Mouse (Mus musculus) B cell, adult 2 months (primary cell): ENCODE measurements around the gene Snap47.
A peak's percentile ranks its signal among the peaks of the same experiment; 100 is the strongest.
"Not testable (repeated sequence)": the region's sequence is repeated elsewhere in the genome, so short reads cannot be mapped to it uniquely, and the experiment has no call there.

ENCODE experiments used
- DNase-seq, 2 experiments: peaks; one replicate each; pipeline ENCODE4 v3.0.0; 2022

Gene Snap47

DNA sequence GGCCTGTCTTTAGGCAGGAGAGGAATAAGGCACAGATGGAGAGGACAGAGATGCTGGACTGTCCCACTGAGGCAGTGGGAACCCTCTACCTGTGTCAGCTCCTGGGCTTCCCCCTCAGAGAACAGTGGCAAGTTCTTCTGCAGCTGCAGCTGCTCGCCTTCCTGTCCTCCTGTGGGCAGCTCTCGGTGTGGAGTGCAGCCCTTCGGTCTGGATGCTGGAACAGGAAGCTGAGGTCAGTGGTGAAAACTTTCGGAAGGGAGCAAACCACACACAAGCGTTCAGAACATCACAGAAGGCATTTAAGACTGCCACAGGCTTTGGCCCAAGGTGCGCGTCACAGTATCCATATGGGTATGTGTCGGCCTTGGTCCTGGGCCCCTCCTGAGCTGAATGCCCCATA lies 29.6 kb downstream of the Snap47 start:
- no peak for DNase-seq

DNA sequence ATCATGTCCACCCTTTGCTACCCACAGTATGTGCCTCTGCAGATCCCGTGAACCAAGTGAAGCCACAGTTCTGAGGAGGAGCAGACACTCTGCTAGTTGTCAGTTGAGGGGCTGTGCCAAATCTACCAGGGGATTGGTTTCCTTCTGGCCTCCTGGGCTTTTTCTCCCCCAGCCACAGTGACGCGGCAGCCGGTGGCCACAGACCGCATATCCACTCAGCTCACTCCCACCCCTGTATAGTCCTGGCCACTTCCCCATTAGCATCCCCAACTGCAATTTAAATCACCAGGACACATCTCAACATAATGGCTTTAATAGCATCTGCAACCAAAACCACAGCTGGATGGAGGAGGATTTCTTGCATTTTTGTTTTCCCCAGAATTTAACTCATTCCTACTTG lies 32.3 kb downstream of the Snap47 start:
- DNase-seq, result peak; percentile 7 to 25

- DNase-seq, result no peak
Measured at GRCm38 (mm10) chr11:59412999-59413863, 37.8 kb downstream of the Snap47 start.

DNA sequence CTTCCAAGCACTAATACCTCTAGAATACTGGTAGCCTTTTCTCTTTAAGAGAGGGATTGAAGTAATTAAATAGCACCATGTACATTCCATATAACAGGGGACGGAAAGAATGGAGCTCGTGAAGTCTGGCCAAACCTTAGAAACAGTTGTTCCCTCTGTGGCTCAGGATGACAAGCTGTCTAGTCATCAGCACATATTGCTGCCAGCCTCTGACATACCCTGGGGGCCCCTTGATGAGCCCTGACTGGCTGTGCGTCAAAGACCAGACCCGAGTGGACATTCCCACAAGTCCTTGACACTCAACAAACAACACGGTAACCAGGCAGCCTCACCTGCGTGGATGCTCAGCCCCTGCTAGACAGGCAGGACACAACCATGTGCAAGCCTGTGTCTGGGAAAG lies 38.9 kb downstream of the Snap47 start:
- DNase-seq, result no peak

- no peak for DNase-seq
Measured at GRCm38 (mm10) chr11:59410851-59411250, 40.1 kb downstream of the Snap47 start.

- no peak for DNase-seq
Measured at GRCm38 (mm10) chr11:59405761-59406160, 45.2 kb downstream of the Snap47 start.

DNA sequence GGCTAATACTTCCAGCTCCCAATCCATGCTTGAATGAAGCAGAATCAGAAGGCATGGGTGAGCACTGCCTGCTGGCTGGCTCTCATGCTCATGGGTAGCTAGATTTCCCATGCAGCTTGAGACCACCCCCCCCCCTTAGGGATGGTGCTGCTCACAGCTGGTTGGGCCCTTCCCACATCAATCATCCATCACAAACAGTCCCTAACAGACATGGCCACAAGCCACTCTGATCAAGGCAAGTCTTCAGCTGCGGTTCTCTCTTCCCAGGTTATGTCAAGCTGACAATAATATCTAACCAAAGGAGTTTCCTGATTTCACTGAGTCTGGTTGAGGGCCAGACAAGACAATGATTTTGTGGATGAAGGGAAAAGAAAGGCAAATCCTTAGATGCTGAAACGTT lies 50.1 kb downstream of the Snap47 start:
- DNase-seq, result no peak

DNA sequence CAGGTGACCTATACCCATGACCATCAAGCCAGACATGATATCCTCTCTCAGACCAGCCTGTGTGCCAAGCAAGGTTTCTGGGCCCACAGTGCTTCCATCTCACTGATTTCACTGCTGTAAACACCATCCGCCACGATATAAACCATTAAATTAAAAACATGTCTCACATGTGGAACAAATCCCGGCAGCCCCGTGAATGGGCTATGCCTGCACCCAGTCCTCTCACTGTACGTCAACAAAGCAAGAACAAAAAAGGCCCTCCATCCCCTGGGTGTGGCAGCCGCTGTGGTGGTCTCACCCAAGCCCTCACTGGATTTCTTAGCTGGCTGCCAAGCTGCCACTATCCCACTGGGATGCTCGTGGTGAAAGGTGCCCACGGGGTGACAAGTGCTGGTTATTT lies 51.2 kb downstream of the Snap47 start:
- no peak for DNase-seq

GRCm38 (mm10) chr11:59397536-59398371 lies 53.2 kb downstream of the Snap47 start:
- DNase-seq, result no peak

- no peak for DNase-seq
Measured at GRCm38 (mm10) chr11:59394451-59394850, 56.5 kb downstream of the Snap47 start.

- no peak for DNase-seq
Measured at GRCm38 (mm10) chr11:59393591-59393990, 57.4 kb downstream of the Snap47 start.

GRCm38 (mm10) chr11:59392300-59392699 lies 58.7 kb downstream of the Snap47 start:
- no peak for DNase-seq

GRCm38 (mm10) chr11:59390470-59390869 lies 60.5 kb downstream of the Snap47 start:
- DNase-seq, result no peak

- DNase-seq, result no peak
Measured at GRCm38 (mm10) chr11:59389617-59390016, 61.4 kb downstream of the Snap47 start.

- no peak for DNase-seq
Measured at GRCm38 (mm10) chr11:59388806-59389205, 62.2 kb downstream of the Snap47 start.

DNA sequence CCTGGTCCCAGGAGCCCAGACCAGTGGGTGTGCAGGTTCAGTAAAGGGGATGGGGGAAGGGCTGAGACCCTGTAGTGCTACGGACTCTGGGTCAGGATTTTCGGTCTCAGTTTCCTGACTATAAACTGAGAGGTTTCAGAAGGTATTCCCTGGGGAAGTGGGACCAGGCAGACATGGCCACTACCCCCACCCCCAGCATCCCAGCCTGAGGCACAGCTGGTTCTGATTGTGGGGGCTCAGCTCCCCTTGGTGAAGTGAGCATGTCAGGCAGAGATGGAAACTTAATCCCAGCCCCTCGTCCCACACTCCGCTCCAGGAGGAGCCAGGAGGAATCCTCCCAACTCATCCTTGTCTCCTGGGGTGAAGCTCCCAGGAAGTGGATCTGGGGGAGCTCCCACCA lies 63.5 kb downstream of the Snap47 start:
- DNase-seq, result no peak

DNA sequence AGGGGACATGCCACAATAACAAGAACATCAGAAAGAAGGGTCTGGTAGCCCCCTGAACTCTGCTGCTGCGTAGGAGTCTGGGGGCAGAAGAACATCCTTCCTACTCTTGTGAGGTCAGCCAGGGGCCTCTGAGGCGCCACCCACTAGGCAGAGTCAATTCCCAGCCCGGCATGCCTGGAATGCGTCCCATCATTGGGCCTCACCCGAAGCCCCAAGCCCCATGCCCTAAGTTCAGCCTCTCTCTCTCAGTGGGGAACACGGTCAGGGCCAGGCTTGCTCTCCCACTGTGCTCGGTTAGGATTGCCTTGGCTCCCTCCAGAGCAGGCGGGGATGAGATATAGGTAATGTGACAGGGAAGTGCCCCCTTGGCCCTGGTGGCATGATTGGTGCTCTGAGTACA lies 65.9 kb downstream of the Snap47 start:
- DNase-seq, result no peak

DNA sequence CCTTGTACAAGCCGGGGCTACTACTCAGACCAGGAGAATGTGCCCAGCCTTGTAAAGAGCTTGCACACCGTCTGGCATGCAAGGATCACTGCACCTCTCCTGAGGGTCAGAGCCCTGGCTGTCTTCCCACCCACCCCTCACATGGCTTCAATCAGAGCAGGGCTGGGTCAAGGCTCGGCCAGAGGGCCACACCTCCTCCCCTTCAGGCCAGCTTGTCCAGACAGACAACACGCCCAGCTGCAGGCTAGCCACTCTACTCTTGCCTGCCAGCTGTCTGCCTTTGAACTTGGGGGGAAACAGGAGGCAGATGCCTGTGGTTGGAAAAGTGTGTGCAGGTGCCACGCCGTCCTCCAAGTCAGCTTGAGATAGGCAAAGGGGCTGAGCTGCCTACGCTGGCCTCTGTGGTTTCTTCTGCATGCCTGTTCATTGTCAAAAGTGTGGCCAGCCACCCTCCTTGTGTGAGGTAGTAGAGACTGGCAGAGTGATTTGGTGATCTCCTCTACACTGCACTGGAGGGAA lies 66.5 kb downstream of the Snap47 start:
- no peak for DNase-seq

- DNase-seq, result no peak
Measured at GRCm38 (mm10) chr11:59379547-59379946, 71.4 kb downstream of the Snap47 start.

DNA sequence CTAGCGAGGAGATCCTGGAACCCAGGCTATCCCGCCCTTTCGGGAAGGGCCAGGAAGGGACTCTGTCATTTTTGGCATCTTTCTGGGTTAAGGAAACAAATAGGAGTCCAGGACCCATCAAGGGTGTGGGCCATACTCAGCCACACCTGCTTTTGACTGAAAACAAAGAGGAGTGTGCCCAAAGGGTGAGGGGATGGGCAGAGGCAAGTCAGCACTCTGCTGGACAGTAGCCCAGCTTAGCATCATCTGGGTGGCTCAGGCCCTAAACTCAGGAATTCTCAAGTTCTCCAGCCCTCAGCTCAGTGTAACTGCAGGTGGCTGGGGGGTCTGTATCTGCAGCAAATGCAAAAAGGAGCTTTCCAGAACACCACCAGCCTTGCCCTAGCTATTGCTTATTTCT lies 73.0 kb downstream of the Snap47 start:
- no peak for DNase-seq

DNA sequence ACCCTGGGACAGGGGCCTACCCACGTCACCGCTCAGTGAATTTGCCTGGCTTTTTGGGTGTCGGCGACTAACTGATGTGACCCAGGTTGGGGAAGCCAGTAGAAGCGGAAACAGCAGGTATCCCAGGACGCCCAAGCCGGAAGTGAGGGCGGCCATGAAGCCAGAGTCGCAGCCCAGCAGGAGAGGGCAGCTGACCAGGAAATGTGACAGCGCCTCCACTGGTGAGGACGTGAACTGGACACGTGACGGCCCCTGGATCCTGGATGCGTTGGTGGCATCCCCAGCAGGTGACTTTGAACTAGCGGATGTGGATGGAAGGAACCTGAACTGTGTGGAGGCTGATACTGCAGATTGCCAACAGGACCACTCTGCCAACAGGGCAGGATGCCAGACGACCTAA lies 75.5 kb downstream of the Snap47 start, which contains the start of gene Prss38:
Prss38 (minus strand) TSS at position 183 of the 400 bp plus-strand sequence.
- no peak for DNase-seq

DNA sequence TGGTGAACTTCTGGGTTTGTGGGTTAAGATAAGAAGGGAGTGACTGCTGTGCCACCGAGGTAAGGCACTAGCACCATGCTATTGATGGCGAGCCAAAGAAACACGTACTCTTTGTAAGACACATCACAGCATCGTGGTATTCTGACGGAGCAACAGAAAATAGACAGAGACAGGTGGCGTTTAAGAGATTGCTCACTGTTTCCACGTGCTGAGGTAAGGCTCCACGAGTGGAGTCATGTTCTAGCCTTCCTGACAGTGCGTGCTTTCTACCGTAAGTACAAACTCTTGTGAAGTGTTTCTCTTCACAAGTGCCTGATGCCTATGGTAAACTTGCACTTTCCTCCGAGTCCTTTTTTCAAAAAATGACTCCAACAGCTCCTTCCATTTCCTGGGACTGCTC lies 81.1 kb downstream of the Snap47 start:
- DNase-seq, result no peak

DNA sequence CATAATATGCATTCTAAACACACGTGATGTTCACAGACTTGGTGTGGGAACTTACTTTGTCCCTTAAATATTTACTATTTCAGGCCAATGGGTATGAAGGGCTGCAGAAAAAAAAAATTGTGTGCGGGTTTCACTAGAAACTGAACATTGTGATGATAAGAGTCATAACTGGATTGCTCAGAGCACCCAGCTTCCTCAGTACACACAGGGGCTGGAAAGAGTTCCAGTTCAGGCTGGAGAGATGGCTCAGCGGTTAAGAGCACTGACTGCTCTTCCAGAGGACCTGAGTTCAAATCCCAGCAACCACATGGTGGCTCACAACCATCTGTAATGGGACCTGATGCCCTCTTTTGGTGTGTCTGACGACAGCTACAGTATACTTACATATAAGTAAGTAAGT lies 83.0 kb downstream of the Snap47 start:
- not testable (repeated sequence) for DNase-seq

GRCm38 (mm10) chr11:59366633-59367032 lies 84.4 kb downstream of the Snap47 start:
- DNase-seq, result peak in 1 of 2 experiments; percentile 8
